Mouse (Mus musculus) megakaryocyte, embryonic 14.5 days (primary cell): ENCODE results near the gene Ggps1.

Experiments
- FLI1 ChIP-seq: IDR thresholded peaks from 2 replicates; pipeline ENCODE4 v1.6.1; 2012; ENCODE audit warnings: low read length, inconsistent platforms, mixed read lengths
- GATA1 ChIP-seq: IDR thresholded peaks from 3 replicates; pipeline ENCODE4 v1.6.1; 2012; ENCODE audit warnings: mixed read lengths, low read length, inconsistent platforms, borderline replicate concordance

DNA sequence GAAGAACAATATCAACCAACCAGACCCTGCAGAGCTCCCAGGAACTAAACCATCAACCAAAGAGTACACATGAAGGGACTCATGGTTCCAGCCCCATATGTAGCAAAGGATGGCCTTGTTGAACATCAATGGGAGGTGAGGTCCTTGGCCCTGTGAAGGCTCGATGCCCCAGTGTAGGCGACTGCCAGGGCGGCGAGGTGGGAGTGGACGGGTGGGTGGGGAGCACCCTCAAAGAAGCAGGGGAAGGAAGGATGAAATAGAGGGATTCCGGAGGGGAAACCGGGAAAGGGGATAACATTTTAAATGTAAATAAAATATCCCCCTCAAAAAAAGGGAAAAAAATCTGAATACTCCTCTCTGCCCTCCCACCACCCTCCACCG, 24.4 kb downstream of the Ggps1 start:
- no peak for TF ChIP-seq GATA1
- no peak for TF ChIP-seq FLI1
